Mouse (Mus musculus): ENCODE results near the gene Emc8. TPM values are rescaled to one million over a fixed set of nuclear protein-coding genes. Genes with fewer than 3 reads are reported as not detected.
"Not testable (repeated sequence)": the region's sequence is repeated elsewhere in the genome, so short reads cannot be mapped to it uniquely, and the experiment has no call there.

The Emc8 gene
- total and polyA plus RNA-seq, 2 experiments from 2014 or later, result 45.4 to 134 TPM

DNA sequence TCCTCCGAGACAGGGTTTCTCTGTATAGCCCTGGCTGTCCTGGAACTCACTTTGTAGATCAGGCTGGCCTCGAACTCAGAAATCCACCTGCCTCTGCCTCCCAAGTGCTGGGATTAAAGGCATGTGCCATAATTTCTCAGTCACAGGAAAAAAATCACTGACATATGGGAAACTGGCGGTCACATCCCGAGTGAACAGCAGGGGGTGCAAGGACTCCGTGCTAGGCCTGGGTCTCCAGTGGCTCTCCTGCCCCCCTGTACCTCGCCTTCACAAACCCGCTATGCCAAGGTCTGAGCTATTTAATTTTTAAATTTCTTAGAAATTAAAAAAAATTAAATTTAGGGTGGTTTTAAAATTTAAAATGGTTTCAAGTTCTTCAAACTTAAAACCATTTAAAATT, 12.0 kb upstream of the Emc8 start:
- not testable (repeated sequence) for H3K27ac ChIP-seq (ENCODE audit: low read depth); H3K9ac ChIP-seq (replicated peaks; ENCODE audit: low read depth, low read length); DNase-seq (ENCODE audit: low spot score)

DNA sequence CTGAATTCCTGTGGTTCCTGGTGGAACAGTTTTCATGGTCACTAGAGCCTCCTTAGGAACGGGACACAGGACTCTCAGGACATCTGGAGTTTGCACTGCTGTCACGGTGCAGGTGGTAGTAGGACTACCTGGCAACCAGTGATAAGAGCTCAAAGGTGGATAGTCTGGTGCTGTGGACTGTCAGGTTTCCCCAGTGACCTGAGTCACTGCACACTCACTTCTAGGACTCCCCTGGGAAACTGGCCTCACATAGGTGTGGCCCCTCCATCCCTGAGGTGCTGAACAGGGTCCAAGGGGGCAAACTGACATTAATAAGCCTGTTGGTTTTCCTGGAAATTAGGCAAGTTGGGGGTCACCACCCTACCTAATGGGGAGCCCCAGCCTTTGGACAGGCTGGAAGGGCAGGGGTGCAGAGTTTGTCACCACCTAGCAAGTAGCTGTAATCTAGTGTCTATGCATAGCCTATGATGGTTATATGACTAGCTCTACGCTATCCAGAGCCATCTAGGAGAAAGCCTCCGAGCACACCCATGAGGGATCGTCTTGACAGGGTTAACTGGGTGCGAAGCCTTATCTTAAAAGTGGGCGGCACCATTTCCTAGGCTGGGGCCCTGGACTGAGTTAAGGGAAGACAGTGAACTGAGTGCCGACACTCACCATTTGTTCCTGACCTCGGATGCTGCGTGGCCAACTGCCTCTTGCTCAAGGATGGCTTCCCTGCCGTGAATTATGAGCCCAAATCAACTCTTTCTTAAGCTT, 11.4 kb upstream of the Emc8 start:
- H3K27me3 ChIP-seq (ENCODE audit: control insufficient read depth, insufficient read depth, low read length), result 0 out of 2 replicates have a peak, but pooled peaks cover 7% of the 10 kb centered on the region
- no peaks in the 10 kb centered on the region for H3K9me3 ChIP-seq (replicated peaks; ENCODE audit: control insufficient read depth, low read length)
- no peak overlapping the region for H3K4me3 ChIP-seq (ENCODE audit: low read depth, low read length)
- H3K4me2 ChIP-seq (ENCODE audit: low read depth, low read length), result no peak overlapping the region
- 24% methylated on average over 11 of the region's 11 CpGs for WGBS
- TF ChIP-seq EP300 (IDR thresholded peaks at IDR 0.05; ENCODE audit: low read depth), result no peak
- no peak for TF ChIP-seq CTCF (IDR thresholded peaks at IDR 0.05; ENCODE audit: low read depth)
- no peak overlapping the region for H3K9ac ChIP-seq (replicated peaks; ENCODE audit: low read depth, low read length)
- peaks cover 18% of the 10 kb centered on the region; the same call in 1 of the 2 replicates for H3K36me3 ChIP-seq (replicated peaks; ENCODE audit: control insufficient read depth, insufficient read depth, low read length)
- ATAC-seq (ENCODE audit: insufficient read depth, low read depth) (no peak), DNase-seq (ENCODE audit: low spot score) (no peak)
- H3K27ac ChIP-seq (ENCODE audit: low read depth), result no peak overlapping the region
- H3K4me1 ChIP-seq (ENCODE audit: control insufficient read depth, insufficient read depth), result no peaks in the 10 kb centered on the region

More for the DNA sequence above, 12.0 kb upstream of the Emc8 start:
- H3K4me1 ChIP-seq (ENCODE audit: control insufficient read depth, insufficient read depth); ATAC-seq (ENCODE audit: insufficient read depth, low read depth); H3K27me3 ChIP-seq (ENCODE audit: control insufficient read depth, insufficient read depth, low read length); H3K4me2 ChIP-seq (ENCODE audit: low read depth, low read length); H3K4me3 ChIP-seq (ENCODE audit: low read depth, low read length); H3K9me3 ChIP-seq (replicated peaks; ENCODE audit: control insufficient read depth, low read length): not testable (repeated sequence)
- 50% methylated on average over 7 of the region's 7 CpGs for WGBS
- peak; percentile 64 for TF ChIP-seq CTCF (IDR thresholded peaks at IDR 0.05; ENCODE audit: low read depth)
- peaks cover 18% of the 10 kb centered on the region; the same call in 1 of the 2 replicates for H3K36me3 ChIP-seq (replicated peaks; ENCODE audit: control insufficient read depth, insufficient read depth, low read length)

DNA sequence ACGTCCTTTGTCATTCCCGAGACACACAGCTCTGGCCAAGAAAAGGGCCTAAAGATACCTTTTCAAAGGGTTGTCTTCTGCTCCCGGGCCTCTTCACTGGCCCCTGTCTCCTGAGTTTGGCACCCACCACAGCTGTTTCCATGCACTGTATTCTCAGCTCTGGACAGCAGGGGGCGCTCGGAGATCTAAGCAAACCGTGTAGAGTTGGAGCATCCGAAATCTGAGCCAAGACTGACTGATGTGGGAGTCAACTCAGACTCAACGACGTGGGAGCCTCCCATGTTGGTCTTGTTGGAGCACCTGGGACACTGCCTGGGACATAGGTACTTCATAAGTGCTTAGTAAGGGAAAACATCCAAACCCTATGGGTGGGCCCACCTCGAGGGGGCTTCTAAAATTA, 10.1 kb upstream of the Emc8 start:
- Histone ChIP-seq H3K4me1 (ENCODE audit: control insufficient read depth, insufficient read depth) (no peaks in the 10 kb centered on the region), H3K27me3 (ENCODE audit: control insufficient read depth, insufficient read depth, low read length) (0 out of 2 replicates have a peak, but pooled peaks cover 7% of the 10 kb centered on the region), H3K9ac (replicated peaks; ENCODE audit: low read depth, low read length) (no peak overlapping the region), H3K4me2 (ENCODE audit: low read depth, low read length) (no peak overlapping the region), H3K27ac (ENCODE audit: low read depth) (no peak overlapping the region), H3K36me3 (replicated peaks; ENCODE audit: control insufficient read depth, insufficient read depth, low read length) (peaks cover 27% of the 10 kb centered on the region), H3K4me3 (ENCODE audit: low read depth, low read length) (no peak overlapping the region), H3K9me3 (replicated peaks; ENCODE audit: control insufficient read depth, low read length) (no peaks in the 10 kb centered on the region)
- peak; percentile 76 for DNase-seq (ENCODE audit: low spot score)
- 11% methylated on average over 10 of the region's 10 CpGs for WGBS
- TF ChIP-seq EP300 (IDR thresholded peaks at IDR 0.05; ENCODE audit: low read depth) (no peak), CTCF (IDR thresholded peaks at IDR 0.05; ENCODE audit: low read depth) (peak; percentile 97)
- peak; percentile 61 for ATAC-seq (ENCODE audit: insufficient read depth, low read depth)

DNA sequence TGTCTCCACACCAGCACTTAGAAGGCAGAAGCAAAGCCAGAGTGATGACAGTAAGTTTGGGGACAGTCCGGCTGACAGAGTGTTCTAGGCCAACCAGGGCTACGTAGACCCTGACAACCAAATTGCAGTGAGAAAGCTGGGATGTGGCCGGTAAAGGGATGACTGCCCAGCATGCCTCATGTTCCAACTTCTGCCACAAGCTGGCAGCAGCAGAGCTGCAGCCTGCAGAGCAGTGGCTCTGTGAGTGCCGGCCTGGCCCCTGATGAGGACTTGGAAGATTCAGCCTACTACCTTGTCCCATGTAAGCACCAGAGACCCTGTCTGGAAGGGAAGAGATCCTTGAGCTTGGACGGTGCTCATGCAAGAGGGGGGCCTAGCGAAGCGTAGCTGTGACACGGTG, 7.3 kb upstream of the Emc8 start:
- Histone ChIP-seq H3K9ac (replicated peaks; ENCODE audit: low read depth, low read length) (no peak overlapping the region), H3K4me2 (ENCODE audit: low read depth, low read length) (no peak overlapping the region), H3K27me3 (ENCODE audit: control insufficient read depth, insufficient read depth, low read length) (0 out of 2 replicates have a peak, but pooled peaks cover 4% of the 10 kb centered on the region), H3K36me3 (replicated peaks; ENCODE audit: control insufficient read depth, insufficient read depth, low read length) (peaks cover 54% of the 10 kb centered on the region), H3K27ac (ENCODE audit: low read depth) (no peak overlapping the region), H3K4me1 (ENCODE audit: control insufficient read depth, insufficient read depth) (0 out of 2 replicates have a peak, but pooled peaks cover 2% of the 10 kb centered on the region), H3K4me3 (ENCODE audit: low read depth, low read length) (no peak overlapping the region), H3K9me3 (replicated peaks; ENCODE audit: control insufficient read depth, low read length) (no peaks in the 10 kb centered on the region)
- ATAC-seq (ENCODE audit: insufficient read depth, low read depth) (no peak), DNase-seq (ENCODE audit: low spot score) (no peak)
- TF ChIP-seq CTCF (IDR thresholded peaks at IDR 0.05; ENCODE audit: low read depth) (no peak), EP300 (IDR thresholded peaks at IDR 0.05; ENCODE audit: low read depth) (no peak)
- 62% methylated on average over 8 of the region's 8 CpGs for WGBS

DNA sequence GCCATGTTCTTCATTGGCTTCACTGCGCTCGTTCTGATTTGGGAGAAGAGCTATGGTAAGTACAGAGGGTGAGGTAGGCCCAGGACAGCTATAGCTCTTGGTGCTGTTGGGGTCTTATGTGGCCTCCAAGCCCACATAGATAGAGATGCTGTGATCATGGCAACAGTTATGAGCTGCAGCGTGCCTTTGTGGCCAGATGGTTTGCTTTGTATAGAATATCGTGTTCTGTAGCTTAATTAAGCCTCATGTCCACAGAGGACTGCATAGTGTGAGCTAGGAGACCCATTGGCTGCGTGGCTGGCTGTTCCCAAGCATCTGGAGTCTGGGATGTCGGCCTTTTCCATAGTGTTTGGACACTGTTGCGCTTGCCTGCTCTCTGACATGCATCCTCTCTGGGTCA, 4.9 kb upstream of the Emc8 start:
- Histone ChIP-seq H3K9me3 (replicated peaks; ENCODE audit: control insufficient read depth, low read length) (no peaks in the 10 kb centered on the region), H3K27ac (ENCODE audit: low read depth) (no peak overlapping the region), H3K27me3 (ENCODE audit: control insufficient read depth, insufficient read depth, low read length) (no peaks in the 10 kb centered on the region), H3K4me2 (ENCODE audit: low read depth, low read length) (no peak overlapping the region), H3K36me3 (replicated peaks; ENCODE audit: control insufficient read depth, insufficient read depth, low read length) (peaks cover 64% of the 10 kb centered on the region), H3K9ac (replicated peaks; ENCODE audit: low read depth, low read length) (no peak overlapping the region), H3K4me1 (ENCODE audit: control insufficient read depth, insufficient read depth) (peaks cover 18% of the 10 kb centered on the region), H3K4me3 (ENCODE audit: low read depth, low read length) (no peak overlapping the region)
- no peak for DNase-seq (ENCODE audit: low spot score)
- TF ChIP-seq CTCF (IDR thresholded peaks at IDR 0.05; ENCODE audit: low read depth), result no peak
- no peak for TF ChIP-seq EP300 (IDR thresholded peaks at IDR 0.05; ENCODE audit: low read depth)
- 84% methylated on average over 7 of the region's 7 CpGs for WGBS
- no peak for ATAC-seq (ENCODE audit: insufficient read depth, low read depth)

All from heart, postnatal 0 days (tissue).